Mouse (Mus musculus) CH12.LX (cell line): Measurements from ENCODE around the gene Bmp6. TPM values are rescaled to one million over a fixed set of nuclear protein-coding genes. Genes with fewer than 3 reads are reported as not detected.
A peak's percentile ranks its signal among the peaks of the same experiment; 100 is the strongest.

Experiments
- DNase-seq: peaks from one replicate; pipeline ENCODE4 v3.0.0-alpha.2; 2013; ENCODE audit errors: extremely low read depth
- H3K27ac ChIP-seq: 2 replicates; pipeline ENCODE4 v1.5.1; 2012; ENCODE audit warnings: low read depth, mild to moderate bottlenecking, control low read depth, moderate library complexity; ENCODE audit not compliant: insufficient read depth
- H3K27me3 ChIP-seq: replicated peaks from 2 replicates; pipeline ENCODE3; 2012; ENCODE audit warnings: inconsistent platforms
- H3K36me3 ChIP-seq, 2 experiments: replicated peaks in 1 of 2; 2 replicates each; pipeline versions ENCODE3 to v1.6.1; 2012; ENCODE audit warnings: inconsistent platforms in 1 of 2, low read length in 1 of 2, mild to moderate bottlenecking in 1 of 2, mixed read lengths in 1 of 2, moderate library complexity in 1 of 2; ENCODE audit not compliant: control insufficient read depth in 1 of 2, insufficient read depth in 1 of 2
- H3K4me1 ChIP-seq, 2 experiments: 2 replicates each; pipeline ENCODE4 v1.6.1; 2012; ENCODE audit warnings: inconsistent platforms in 1 of 2, moderate library complexity in 1 of 2; ENCODE audit not compliant: insufficient read depth in 2 of 2, control insufficient read depth in 1 of 2
- H3K4me2 ChIP-seq: 2 replicates; pipeline ENCODE4 v1.6.1; 2012; ENCODE audit warnings: low read depth, mild to moderate bottlenecking, control low read depth; ENCODE audit not compliant: poor library complexity, insufficient read depth, severe bottlenecking
- H3K4me3 ChIP-seq, 3 experiments: fragments of 150-350 bp in 1 of 3; sonication (generic) in 1 of 3; replicated peaks in 1 of 3; 2 replicates each; pipeline versions ENCODE3 to v1.5.1; 2011 to 2012; ENCODE audit warnings: low read depth in 2 of 3, low read length in 2 of 3, mild to moderate bottlenecking in 2 of 3, moderate library complexity in 2 of 3, control low read depth in 1 of 3, improper control_type of control experiment in 1 of 3, inconsistent platforms in 1 of 3, mixed read lengths in 1 of 3; ENCODE audit not compliant: poor library complexity in 1 of 3
- H3K79me2 ChIP-seq: replicated peaks from 2 replicates; pipeline ENCODE4 v1.6.1; 2012; ENCODE audit warnings: mild to moderate bottlenecking, moderate library complexity; ENCODE audit not compliant: control insufficient read depth, poor library complexity, insufficient read depth, severe bottlenecking; ENCODE audit errors: extremely low read depth
- H3K9ac ChIP-seq: 2 replicates; pipeline ENCODE4 v1.6.1; 2012; ENCODE audit warnings: low read depth, mild to moderate bottlenecking, control low read depth, moderate library complexity; ENCODE audit not compliant: insufficient read depth
- H3K9me3 ChIP-seq: replicated peaks from 2 replicates; pipeline ENCODE3; 2012; ENCODE audit warnings: low read length, inconsistent platforms, mixed read lengths
- CHD1 ChIP-seq: IDR thresholded peaks from 2 replicates; pipeline ENCODE4 v1.6.1; 2012; ENCODE audit warnings: low read depth, low read length, improper control_type of control experiment, inconsistent platforms
- CHD2 ChIP-seq: IDR thresholded peaks from 2 replicates; pipeline ENCODE4 v1.6.1; 2011; ENCODE audit warnings: low read length, improper control_type of control experiment
- CTCF ChIP-seq, 2 experiments: IDR thresholded peaks in 1 of 2; conservative IDR thresholded peaks in 1 of 2; 2 replicates each; pipeline ENCODE4 v1.5.1; 2011 to 2012; ENCODE audit warnings: low read depth in 2 of 2, low read length in 2 of 2, improper control_type of control experiment in 1 of 2, inconsistent platforms in 1 of 2, mild to moderate bottlenecking in 1 of 2, moderate library complexity in 1 of 2
- ELF1 ChIP-seq: IDR thresholded peaks from 2 replicates; pipeline ENCODE4 v1.6.1; 2014; ENCODE audit warnings: low read depth, mild to moderate bottlenecking, inconsistent platforms, low read length, improper control_type of control experiment
- ETS1 ChIP-seq: conservative IDR thresholded peaks from 2 replicates; pipeline ENCODE4 v1.6.1; 2012; ENCODE audit warnings: low read depth, mild to moderate bottlenecking, inconsistent platforms, low read length, improper control_type of control experiment, moderate library complexity
- GABPA ChIP-seq: IDR thresholded peaks from 2 replicates; pipeline ENCODE4 v1.6.1; 2012; ENCODE audit warnings: low read depth, low read length, improper control_type of control experiment, inconsistent platforms; ENCODE audit not compliant: insufficient replicate concordance
- JUN ChIP-seq: IDR thresholded peaks from 2 replicates; pipeline ENCODE4 v1.6.1; 2011; ENCODE audit warnings: low read depth, mild to moderate bottlenecking, low read length, improper control_type of control experiment, moderate library complexity; ENCODE audit not compliant: insufficient read depth
- JUND ChIP-seq: conservative IDR thresholded peaks from 2 replicates; pipeline ENCODE4 v1.6.1; 2011; ENCODE audit warnings: low read depth, low read length, improper control_type of control experiment
- KAT2A ChIP-seq: IDR thresholded peaks from 2 replicates; pipeline ENCODE4 v1.6.1; 2012; ENCODE audit warnings: low read length, improper control_type of control experiment, inconsistent platforms; ENCODE audit not compliant: insufficient replicate concordance
- MAZ ChIP-seq: IDR thresholded peaks from 2 replicates; pipeline ENCODE4 v1.6.1; 2012; ENCODE audit warnings: low read depth, mild to moderate bottlenecking, inconsistent platforms, low read length, improper control_type of control experiment, moderate library complexity
- MYC ChIP-seq: IDR thresholded peaks from 2 replicates; pipeline ENCODE4 v1.6.1; 2011; ENCODE audit warnings: low read depth, mild to moderate bottlenecking, improper control_type of control experiment, low read length
- NELFE ChIP-seq: IDR thresholded peaks from 2 replicates; pipeline ENCODE4 v1.6.1; 2011; ENCODE audit warnings: low read depth, low read length, improper control_type of control experiment
- NRF1 ChIP-seq: IDR thresholded peaks from 2 replicates; pipeline ENCODE4 v1.6.1; 2014; ENCODE audit warnings: low read depth, mild to moderate bottlenecking, inconsistent platforms, low read length, improper control_type of control experiment, moderate library complexity
- POLR2A ChIP-seq: IDR thresholded peaks from 2 replicates; pipeline ENCODE4 v1.6.1; 2011; ENCODE audit warnings: low read depth, mild to moderate bottlenecking, improper control_type of control experiment, low read length
- RAD21 ChIP-seq: IDR thresholded peaks from 2 replicates; pipeline ENCODE4 v1.6.1; 2011; ENCODE audit warnings: low read depth, mild to moderate bottlenecking, low read length, improper control_type of control experiment, moderate library complexity
- SIN3A ChIP-seq: IDR thresholded peaks from 2 replicates; pipeline ENCODE4 v1.6.1; 2012; ENCODE audit warnings: low read length, improper control_type of control experiment, inconsistent platforms
- SMC3 ChIP-seq: IDR thresholded peaks from 2 replicates; pipeline ENCODE4 v1.6.1; 2011; ENCODE audit warnings: low read depth, low read length, improper control_type of control experiment
- UBTF ChIP-seq: IDR thresholded peaks from 2 replicates; pipeline ENCODE4 v1.6.1; 2012; ENCODE audit warnings: low read depth, mild to moderate bottlenecking, inconsistent platforms, low read length, improper control_type of control experiment, moderate library complexity
- ZC3H11A ChIP-seq: IDR thresholded peaks from 2 replicates; pipeline ENCODE4 v1.6.1; 2012; ENCODE audit warnings: low read depth, mild to moderate bottlenecking, inconsistent platforms, low read length, improper control_type of control experiment
- ZKSCAN1 ChIP-seq: IDR thresholded peaks from 2 replicates; pipeline ENCODE4 v1.6.1; 2012; ENCODE audit warnings: low read depth, inconsistent platforms, low read length, improper control_type of control experiment, borderline replicate concordance
- ZMIZ1 ChIP-seq: IDR thresholded peaks from 2 replicates; pipeline ENCODE4 v1.6.1; 2012; ENCODE audit warnings: low read depth, mild to moderate bottlenecking, inconsistent platforms, low read length, improper control_type of control experiment
- ZNF384 ChIP-seq: IDR thresholded peaks from 2 replicates; pipeline ENCODE4 v1.6.1; 2012; ENCODE audit warnings: low read depth, low read length, improper control_type of control experiment, inconsistent platforms
- dilution Hi-C: fragments of 300-500 bp; cut with MboI; formaldehyde crosslinking; loops from 2 replicates; pipeline ENCODE4 v1.14.3; 2020; ENCODE audit warnings: low sequenced_read_pairs; ENCODE audit not compliant: extremely low pct_unique_long_range_greater_than_20kb, extremely low pct_ligation_motif_present
- in situ Hi-C: fragments of 300-500 bp; cut with MboI; formaldehyde crosslinking; loops from 3 replicates; pipeline ENCODE4 v1.14.3; 2019; ENCODE audit warnings: low sequenced_read_pairs, low pct_ligation_motif_present, low pct_unique_long_range_greater_than_20kb, mixed read lengths
- polyA plus RNA-seq: library from polyadenylated mRNA; unstranded; fragments of >175 nt; gene quantifications from 2 replicates; pipeline ENCODE4 v1.2.1, GENCODE M21; 2012; ENCODE audit warnings: low read depth; ENCODE audit not compliant: insufficient read length
- total RNA-seq, 2 experiments: library from RNA; depleted of rRNA; stranded (reverse); fragments of 300-350 nt in 1 of 2; fragments of >200 nt in 1 of 2; gene quantifications; 2 replicates each; pipeline ENCODE4 v1.2.3; 2012 to 2014

Gene Bmp6
- total and polyA plus RNA-seq, 3 experiments: 0.16 to 3.5 (median 0.77) TPM

- in situ Hi-C loops (no loop called here), dilution Hi-C loops (no loop called here)
- H3K4me3 ChIP-seq: no peak overlapping the region
- no peak overlapping the region for H3K27ac ChIP-seq
- no peaks in the 10 kb centered on the region for H3K9me3 ChIP-seq
- H3K4me2 ChIP-seq: no peak overlapping the region
- H3K36me3 ChIP-seq: no peaks in the 10 kb centered on the region
- H3K4me1 ChIP-seq: peaks cover 0 to 9% of the 10 kb centered on the region in 2 experiments; a peak in 2 of 4 replicates
- TF ChIP-seq CHD1: no peak
- no peaks in the 10 kb centered on the region for H3K27me3 ChIP-seq
- H3K79me2 ChIP-seq: no peaks in the 10 kb centered on the region
- no peak for DNase-seq
- H3K9ac ChIP-seq: no peak overlapping the region
Observed at GRCm38 (mm10) chr13:38434831-38435230, 89.9 kb downstream of the Bmp6 start.

- Histone ChIP-seq H3K4me1 (peaks cover 0 to 9% of the 10 kb centered on the region in 2 experiments; a peak in 2 of 4 replicates), H3K79me2 (no peaks in the 10 kb centered on the region), H3K27ac (no peak overlapping the region), H3K9me3 (no peaks in the 10 kb centered on the region), H3K9ac (no peak overlapping the region), H3K36me3 (no peaks in the 10 kb centered on the region), H3K27me3 (no peaks in the 10 kb centered on the region), H3K4me3 (no peak overlapping the region), H3K4me2 (no peak overlapping the region; the same call in 1 of the 2 replicates)
- dilution Hi-C loops (no loop called here), in situ Hi-C loops (no loop called here)
- TF ChIP-seq NELFE: 0 out of 2 replicates have a peak, but pooled peaks have one; percentile 17
- no peak for TF ChIP-seq ZKSCAN1
- TF ChIP-seq CHD2: no peak
- TF ChIP-seq ELF1: no peak
- peak; percentile 77 for TF ChIP-seq RAD21
- peak; percentile 56 to 88 for TF ChIP-seq CTCF (conservative IDR thresholded peaks at IDR 0.05 in 1 of 2, IDR thresholded peaks at IDR 0.05 in 1 of 2; ENCODE audit: low read depth in 2 of 2, low read length in 2 of 2)
- no peak for TF ChIP-seq UBTF
- TF ChIP-seq JUND: no peak
- TF ChIP-seq SIN3A: no peak
- TF ChIP-seq SMC3: peak; percentile 89
- no peak for TF ChIP-seq ETS1
- TF ChIP-seq GABPA: no peak
- no peak for TF ChIP-seq JUN
- TF ChIP-seq MYC: no peak
- TF ChIP-seq ZNF384: no peak
- no peak for TF ChIP-seq NRF1
- no peak for TF ChIP-seq POLR2A
- TF ChIP-seq KAT2A: no peak
- no peak for TF ChIP-seq ZMIZ1
- TF ChIP-seq CHD1: no peak
- TF ChIP-seq ZC3H11A: peak; percentile 41; the same call in 1 of the 2 replicates
- TF ChIP-seq MAZ: 0 out of 2 replicates have a peak, but pooled peaks have one; percentile 36
- peak; percentile 48 for DNase-seq
Observed at GRCm38 (mm10) chr13:38437930-38438329, 93.0 kb downstream of the Bmp6 start.
